Mouse (Mus musculus) left cerebral cortex, adult 18-20 months (tissue): ENCODE data around the gene Cpm. TPM values are rescaled to one million over a fixed set of nuclear protein-coding genes. Genes with fewer than 3 reads are reported as not detected.
"Not testable (repeated sequence)": the region's sequence is repeated elsewhere in the genome, so short reads cannot be mapped to it uniquely, and the experiment has no call there.

Experiments used
- DNase-seq, 2 experiments: peaks; one replicate each; pipeline ENCODE4 v3.0.0; 2021 to 2022; ENCODE audit warnings: low spot score in 2 of 2, mixed read lengths in 1 of 2
- total RNA-seq, 2 experiments: library from RNA; stranded (reverse); gene quantifications; 2 replicates each; pipeline ENCODE4 v1.2.3; 2021

The Cpm gene
- total RNA-seq, 2 experiments from 2014 or later, result 4.2 TPM

GRCm38 (mm10) chr10:117731244-117732101, 102.2 kb downstream of the Cpm start:
- DNase-seq, result peak; percentile 40 to 43

DNA sequence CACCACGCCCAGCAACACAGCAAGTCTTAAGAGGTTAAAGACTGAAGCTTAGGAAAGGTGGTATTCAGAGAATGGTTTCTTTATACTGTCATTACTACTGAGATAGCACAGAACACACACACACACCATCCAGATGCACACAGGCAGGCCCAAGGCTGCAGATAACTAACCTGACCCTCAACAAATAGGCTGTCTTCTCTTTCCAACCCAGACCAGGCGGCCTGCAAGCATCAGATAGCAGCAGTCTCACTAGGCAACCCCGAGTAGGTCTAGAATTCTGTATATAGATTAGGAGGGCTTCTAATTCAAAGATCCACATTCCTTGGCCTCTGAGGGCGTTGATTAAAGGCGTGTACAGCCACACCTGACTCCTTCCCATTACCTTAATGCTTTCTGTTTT, 102.9 kb downstream of the Cpm start:
- no peak for DNase-seq

DNA sequence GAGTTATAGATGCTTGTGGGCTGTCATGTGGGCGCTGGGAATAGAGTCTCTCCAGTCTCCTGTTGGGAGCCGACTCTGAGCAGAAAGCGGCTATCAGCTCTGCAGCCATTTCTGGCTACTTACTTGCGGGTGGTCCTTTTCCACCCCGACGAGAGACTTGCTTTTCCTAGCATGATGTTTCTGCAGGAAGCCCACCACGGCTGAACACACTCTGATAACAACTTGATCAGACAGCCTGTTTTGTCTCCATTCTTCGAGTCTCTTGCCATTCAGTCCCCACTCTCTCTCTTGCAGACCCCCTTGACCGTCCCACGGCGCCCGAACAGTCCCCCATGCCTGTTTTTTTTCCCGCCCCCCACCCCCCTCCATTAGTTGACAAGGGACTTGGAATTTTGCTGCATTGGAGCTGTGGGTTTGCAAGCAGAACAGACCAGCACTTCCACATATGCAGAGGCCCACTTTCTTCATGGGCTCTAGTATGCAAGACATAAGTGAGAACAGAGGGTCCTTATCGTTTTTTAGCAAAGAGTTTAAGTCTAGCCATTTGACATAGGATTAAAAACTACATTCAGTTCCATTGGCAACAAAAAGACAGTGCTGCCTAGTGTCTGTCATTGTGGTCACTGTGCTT, 103.8 kb downstream of the Cpm start:
- no peak for DNase-seq

GRCm38 (mm10) chr10:117733626-117734025, 104.3 kb downstream of the Cpm start:
- not testable (repeated sequence) for DNase-seq

GRCm38 (mm10) chr10:117734104-117734852, 105.0 kb downstream of the Cpm start:
- DNase-seq, result not testable (repeated sequence)

DNA sequence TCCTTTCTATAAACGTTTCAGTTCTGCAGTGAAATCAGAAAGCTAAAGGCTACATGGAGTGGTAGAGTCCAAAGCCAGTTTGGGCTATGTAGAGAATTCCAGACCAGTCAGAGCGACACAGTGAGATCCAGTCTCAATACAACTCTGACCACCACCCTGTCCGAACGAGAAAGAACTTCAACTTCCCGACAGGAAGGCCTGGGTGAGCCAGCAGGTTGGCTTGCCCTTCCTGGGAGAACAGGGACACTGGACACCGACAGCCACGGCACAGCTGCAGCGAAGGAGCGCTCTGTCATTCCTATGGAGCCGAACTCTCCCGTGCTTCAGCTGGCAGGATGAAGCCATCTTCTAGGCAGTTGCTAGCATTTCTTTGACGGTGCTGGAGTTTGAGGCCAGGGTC, 106.1 kb downstream of the Cpm start:
- DNase-seq, result not testable (repeated sequence)

GRCm38 (mm10) chr10:117736573-117736972, 107.3 kb downstream of the Cpm start:
- no peak for DNase-seq

Other genes with a start within 250 kb of the Cpm start
- gene Cpsf6, start 249.5 kb upstream of the Cpm start, total RNA-seq, result 100 to 1,000 TPM; 109 to 117 TPM
- 10 to 100 TPM; 53.5 to 56.2 TPM for gene Mdm2, start 81.3 kb downstream of the Cpm start, total RNA-seq
- gene Slc35e3, start 116.9 kb downstream of the Cpm start, total RNA-seq, result 10 to 100 TPM; 29.9 to 30.8 TPM
- 10 to 100 TPM; 14.0 to 14.7 TPM for gene Nup107, start 163.2 kb downstream of the Cpm start, total RNA-seq
- 10 to 100 TPM; 56.7 to 65.4 TPM for gene Rap1b, start 216.5 kb downstream of the Cpm start, total RNA-seq